Mouse (Mus musculus): ENCODE results near the gene Asphd1. TPM values are rescaled to one million over a fixed set of nuclear protein-coding genes. Genes with fewer than 3 reads are reported as not detected.
A peak's percentile ranks its signal among the peaks of the same experiment; 100 is the strongest.
"Not testable (repeated sequence)": the region's sequence is repeated elsewhere in the genome, so short reads cannot be mapped to it uniquely, and the experiment has no call there.

Gene Asphd1
- total RNA-seq, 1 experiment from 2014 or later: not detected

DNA sequence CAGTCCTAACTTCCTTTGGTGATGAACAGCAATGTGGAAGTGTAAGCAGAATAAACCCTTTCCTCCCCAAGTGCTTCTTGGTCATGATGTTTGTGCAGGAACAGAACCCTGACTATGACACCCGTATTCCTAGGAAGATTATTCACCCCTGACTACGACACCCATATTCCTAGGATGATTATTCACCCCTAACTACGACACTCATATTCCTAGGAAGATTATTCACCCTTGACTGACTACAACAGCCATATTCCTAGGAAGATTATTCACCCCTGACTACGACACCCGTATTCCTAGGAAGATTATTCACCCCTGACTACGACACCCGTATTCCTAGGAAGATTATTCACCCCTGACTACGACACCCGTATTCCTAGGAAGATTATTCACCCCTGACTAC is 49.6 kb downstream of the Asphd1 start:
- ATAC-seq (ENCODE audit: extremely low read depth, insufficient number of reproducible peaks, low FRiP score, poor library complexity, severe bottlenecking): not testable (repeated sequence)

DNA sequence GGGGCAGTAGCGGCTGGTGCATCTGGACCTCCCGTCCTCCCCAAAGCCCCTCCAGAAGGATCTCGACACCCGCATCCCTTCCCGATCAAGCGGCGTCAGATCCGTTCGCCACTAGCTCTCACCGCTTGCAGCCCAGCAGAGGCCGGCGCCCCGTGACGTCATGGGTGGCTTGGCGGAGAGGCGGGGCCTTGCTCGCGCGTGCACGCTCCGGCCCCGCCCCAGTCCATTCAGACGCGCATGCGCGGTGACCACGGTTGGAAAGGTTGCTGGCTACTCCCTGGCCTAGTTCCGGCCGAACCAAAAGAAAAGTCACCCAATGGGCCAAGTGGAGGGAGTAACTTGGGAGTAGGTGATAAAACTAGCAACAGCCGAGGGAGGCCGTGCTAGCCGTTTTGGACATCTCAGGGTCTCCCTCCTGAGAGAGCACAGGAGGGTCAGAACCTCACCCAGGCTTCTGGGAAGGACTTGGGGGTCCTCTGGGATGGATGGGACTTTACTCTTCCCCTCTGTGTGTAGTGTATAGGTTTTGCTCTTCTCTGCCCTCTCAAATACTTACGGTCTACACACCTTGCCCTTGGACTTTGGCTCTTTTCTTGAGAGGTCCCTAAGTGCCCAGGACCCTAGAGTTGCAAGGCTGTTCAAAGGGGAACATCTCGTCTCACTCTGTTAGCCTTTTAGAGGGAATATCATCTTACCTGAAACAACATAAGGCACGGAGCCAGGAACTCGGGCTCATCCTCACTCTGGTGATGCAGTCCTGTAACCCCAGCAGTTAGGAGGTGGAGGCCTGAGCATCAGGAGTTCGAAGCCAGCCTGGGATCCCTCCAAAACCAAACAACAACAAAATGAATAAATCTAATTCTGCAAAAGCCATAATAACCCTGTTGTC is 51.0 kb downstream of the Asphd1 start:
- peak; percentile 88 for ATAC-seq (ENCODE audit: extremely low read depth, insufficient number of reproducible peaks, low FRiP score, poor library complexity, severe bottlenecking)

DNA sequence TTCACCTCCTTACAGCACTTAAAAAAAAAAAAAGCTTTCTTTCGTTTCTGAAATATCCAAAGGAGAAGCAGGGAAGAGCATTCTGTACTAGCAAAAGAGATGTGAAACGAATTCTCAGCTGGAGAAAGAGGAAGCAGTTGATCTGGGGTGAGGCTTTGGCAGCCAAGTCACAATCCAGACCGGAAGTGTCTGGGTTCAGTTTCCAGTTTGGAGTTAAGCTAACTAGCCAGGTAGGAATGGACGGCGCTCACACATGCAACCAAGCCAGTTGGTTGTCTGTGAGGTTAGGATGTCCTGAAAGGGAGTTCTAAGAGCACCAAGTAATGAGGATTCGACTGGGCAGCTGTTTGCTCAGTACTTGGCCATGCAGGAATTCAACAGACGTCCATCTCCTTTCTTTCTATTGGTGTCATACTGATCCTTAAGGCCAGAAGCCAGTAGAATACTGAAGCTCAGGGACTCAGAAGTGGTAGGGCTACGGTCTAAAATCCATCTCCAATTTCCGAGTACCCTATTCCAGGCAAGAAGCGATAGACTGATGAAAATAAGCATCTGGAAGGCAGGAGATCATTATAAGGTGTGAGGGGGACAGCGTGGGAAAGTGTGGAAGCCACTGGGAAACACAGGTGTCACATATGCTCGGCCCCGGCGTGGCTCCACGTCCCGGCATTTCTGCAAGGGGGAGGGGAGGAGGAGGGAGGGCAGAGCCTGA is 51.8 kb downstream of the Asphd1 start:
- peak; percentile 47; the same call in 1 of the 2 replicates for ATAC-seq (ENCODE audit: extremely low read depth, insufficient number of reproducible peaks, low FRiP score, poor library complexity, severe bottlenecking)

DNA sequence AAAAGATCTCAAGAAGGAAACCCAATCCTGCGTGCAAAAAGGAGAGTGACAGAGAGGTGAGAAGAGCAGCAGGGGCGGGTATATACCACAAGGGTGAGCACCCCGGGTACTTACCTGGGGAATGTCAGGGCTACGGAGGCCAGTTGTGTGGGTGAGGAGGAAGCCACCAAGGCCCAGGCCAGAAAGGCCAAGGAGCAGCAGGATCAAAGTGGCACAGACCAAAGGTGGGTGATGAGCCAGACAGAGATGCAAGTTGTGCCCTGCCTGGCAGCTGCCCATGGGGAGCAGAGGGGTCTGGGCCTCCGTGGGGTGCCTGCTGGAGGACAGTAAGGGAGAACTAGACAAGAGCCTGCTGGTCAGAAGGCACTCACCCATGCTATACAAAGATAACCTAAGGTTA is 52.5 kb downstream of the Asphd1 start:
- ATAC-seq (ENCODE audit: extremely low read depth, insufficient number of reproducible peaks, low FRiP score, poor library complexity, severe bottlenecking): no peak

Other genes with a start within 250 kb of the Asphd1 start
- 1,403 and 1,487 TPM in 2 replicates for gene Coro1a, start 241.8 kb downstream of the Asphd1 start, total RNA-seq (2017)
- 48.8 and 51.2 TPM in 2 replicates for gene Mapk3, start 190.0 kb downstream of the Asphd1 start, total RNA-seq (2017)
- gene Gdpd3, start 183.2 kb downstream of the Asphd1 start, total RNA-seq (2017): 25.8 and 26.5 TPM in 2 replicates
- 367 and 379 TPM in 2 replicates for gene Ypel3, start 172.6 kb downstream of the Asphd1 start, total RNA-seq (2017)
- 14.4 and 19.8 TPM in 2 replicates for gene Tbx6, start 168.1 kb downstream of the Asphd1 start, total RNA-seq (2017)
- 210 and 221 TPM in 2 replicates for gene Ppp4c, start 157.1 kb downstream of the Asphd1 start, total RNA-seq (2017)
- not detected in 2 replicates for gene Fam57b, start 151.9 kb downstream of the Asphd1 start, total RNA-seq (2017)
- not detected in 2 replicates for gene 4930451I11Rik, start 117.9 kb downstream of the Asphd1 start, total RNA-seq (2017)
- gene Doc2a, start 102.2 kb downstream of the Asphd1 start, total RNA-seq (2017): not detected in 2 replicates
- 37.7 and 46.2 TPM in 2 replicates for gene Hirip3, start 87.6 kb downstream of the Asphd1 start, total RNA-seq (2017)
- 44.6 and 46.8 TPM in 2 replicates for gene Ino80e, start 87.2 kb downstream of the Asphd1 start, total RNA-seq (2017)
- gene Taok2, start 64.9 kb downstream of the Asphd1 start, total RNA-seq (2017): 73.7 and 93.1 TPM in 2 replicates
- 32.3 and 32.6 TPM in 2 replicates for gene Tmem219, start 26.7 kb downstream of the Asphd1 start, total RNA-seq (2017)
- gene Kctd13, start 20.7 kb downstream of the Asphd1 start, total RNA-seq (2017): 29.1 and 32.8 TPM in 2 replicates
- gene Sez6l2, start 981 bp upstream of the Asphd1 start, total RNA-seq (2017): 1.7 and 2.9 TPM in 2 replicates
- 59.1 and 66.1 TPM in 2 replicates for gene Cdipt, start 26.3 kb upstream of the Asphd1 start, total RNA-seq (2017)
- 2.2 and 2.3 TPM in 2 replicates for gene Cdiptos, start 26.5 kb upstream of the Asphd1 start, total RNA-seq (2017)
- 106 and 110 TPM in 2 replicates for gene Mvp, start 65.0 kb upstream of the Asphd1 start, total RNA-seq (2017)
- gene Pagr1b, start 66.9 kb upstream of the Asphd1 start, total RNA-seq (2017): 8.4 and 32.4 TPM in 2 replicates
- gene Pagr1a, start 67.8 kb upstream of the Asphd1 start, total RNA-seq (2017): 33.3 and 49.8 TPM in 2 replicates
- 22.7 and 34.7 TPM in 2 replicates for gene Gm42742, start 71.5 kb upstream of the Asphd1 start, total RNA-seq (2017)
- gene Prrt2, start 71.6 kb upstream of the Asphd1 start, total RNA-seq (2017): 2.6 TPM in 1 of 2 replicates, not detected in the other
- 49.3 and 57.7 TPM in 2 replicates for gene Maz, start 77.5 kb upstream of the Asphd1 start, total RNA-seq (2017)
- 1.4 and 2.1 TPM in 2 replicates for gene Kif22, start 92.9 kb upstream of the Asphd1 start, total RNA-seq (2017)
- gene Zg16, start 137.7 kb upstream of the Asphd1 start, total RNA-seq (2017): 2.1 TPM in 1 of 2 replicates, not detected in the other
- 156 and 166 TPM in 2 replicates for gene AI467606, start 141.8 kb upstream of the Asphd1 start, total RNA-seq (2017)
- 1.4 and 3.8 TPM in 2 replicates for gene Qprt, start 172.6 kb upstream of the Asphd1 start, total RNA-seq (2017)
- 66.1 and 71.7 TPM in 2 replicates for gene Spn, start 188.2 kb upstream of the Asphd1 start, total RNA-seq (2017)
- 54.4 and 58.3 TPM in 2 replicates for gene Cd2bp2, start 246.5 kb upstream of the Asphd1 start, total RNA-seq (2017)